Mouse (Mus musculus) 3134 (cell line): ENCODE results near the gene Tbcc.
A peak's percentile ranks its signal among the peaks of the same experiment; 100 is the strongest.

ENCODE experiments used
- DNase-seq: peaks from one replicate; pipeline ENCODE4 v3.0.0-alpha.2; 2011; ENCODE audit warnings: low spot score; ENCODE audit not compliant: insufficient read length; ENCODE audit errors: extremely low read depth

Tbcc gene

DNA sequence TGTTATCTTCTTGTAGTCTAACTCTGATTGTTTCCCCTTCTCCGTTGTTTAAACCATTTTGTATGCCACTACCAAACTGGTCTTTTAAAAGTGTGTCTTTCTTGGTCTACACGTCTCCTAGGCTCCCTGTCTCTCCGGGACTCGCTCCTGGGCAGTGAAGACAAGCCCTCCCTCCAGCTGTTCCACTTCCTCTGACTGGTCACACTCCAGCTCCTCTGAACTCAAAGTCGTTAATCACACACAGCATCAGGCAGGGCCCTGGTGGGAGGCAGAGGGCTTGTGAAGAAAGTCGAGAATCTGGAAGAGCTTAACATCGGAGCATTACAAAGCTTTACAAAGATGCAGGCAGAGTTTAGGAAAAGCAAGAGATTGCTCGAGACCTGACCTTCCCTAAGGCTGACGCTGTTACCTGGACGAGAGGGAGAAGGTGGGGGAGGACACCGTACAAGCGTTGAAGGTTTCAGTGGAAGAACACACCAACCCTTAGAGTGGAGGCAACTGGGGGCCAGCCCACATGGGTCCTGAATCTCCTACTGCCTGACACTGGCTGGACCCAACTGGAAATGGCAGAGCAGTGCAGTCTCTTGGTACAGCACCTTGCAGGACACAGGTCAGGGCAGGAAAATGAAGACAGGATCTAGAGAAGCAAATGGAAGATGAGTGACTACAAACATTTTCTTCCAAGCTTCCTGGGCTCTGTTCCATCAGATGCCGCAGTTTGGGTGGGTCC is 6.9 kb downstream of the Tbcc start:
- no peak for DNase-seq

DNA sequence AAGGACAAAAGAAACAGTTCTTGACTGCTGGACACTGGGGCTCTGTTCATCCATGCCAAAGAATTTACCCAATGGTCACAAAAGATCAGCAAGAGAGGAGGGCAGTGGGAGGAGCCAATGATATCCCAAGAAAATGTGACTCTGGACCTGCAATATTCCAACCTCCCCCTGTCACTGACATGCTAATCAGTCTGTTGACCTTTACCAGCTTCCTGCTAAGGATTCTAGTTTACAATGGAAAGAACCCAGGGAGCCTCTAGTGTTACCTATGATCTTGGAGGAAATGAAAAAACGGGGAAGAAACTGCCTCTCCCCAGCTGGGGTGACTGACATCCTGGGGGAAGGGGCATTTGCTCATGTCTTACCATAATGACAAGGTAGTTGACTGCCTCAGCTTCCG is 10.5 kb downstream of the Tbcc start:
- DNase-seq = no peak

DNA sequence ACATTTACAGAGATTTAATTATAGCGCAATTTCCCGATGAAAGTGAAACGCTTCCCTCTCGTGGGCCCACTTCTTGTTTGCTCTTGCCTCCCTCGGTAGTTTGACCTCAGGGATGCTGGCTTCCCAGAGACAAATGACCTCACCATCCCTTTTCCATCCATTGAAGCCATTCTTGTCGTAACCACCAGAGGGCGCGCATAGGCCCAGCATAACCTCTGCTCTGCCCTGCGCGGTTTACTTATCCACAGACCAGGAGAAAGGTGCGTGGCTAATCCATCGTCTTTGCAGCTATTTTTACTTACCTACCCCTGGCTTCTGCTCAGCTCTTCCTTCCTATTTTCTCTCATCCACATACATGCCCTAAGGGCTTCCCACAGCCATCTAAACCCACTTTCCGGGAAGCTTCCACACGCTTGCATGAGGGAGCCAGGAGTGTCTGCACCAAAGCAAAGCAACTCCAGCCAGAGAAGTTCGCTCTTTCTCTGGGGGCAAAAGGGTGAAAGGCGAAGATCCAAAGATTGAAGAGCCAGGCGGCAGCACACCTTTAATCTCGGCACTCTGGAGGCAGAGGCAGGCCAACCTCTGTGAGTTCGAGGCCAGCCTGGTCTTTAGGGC is 13.5 kb downstream of the Tbcc start:
- DNase-seq = peak; percentile 36

DNA sequence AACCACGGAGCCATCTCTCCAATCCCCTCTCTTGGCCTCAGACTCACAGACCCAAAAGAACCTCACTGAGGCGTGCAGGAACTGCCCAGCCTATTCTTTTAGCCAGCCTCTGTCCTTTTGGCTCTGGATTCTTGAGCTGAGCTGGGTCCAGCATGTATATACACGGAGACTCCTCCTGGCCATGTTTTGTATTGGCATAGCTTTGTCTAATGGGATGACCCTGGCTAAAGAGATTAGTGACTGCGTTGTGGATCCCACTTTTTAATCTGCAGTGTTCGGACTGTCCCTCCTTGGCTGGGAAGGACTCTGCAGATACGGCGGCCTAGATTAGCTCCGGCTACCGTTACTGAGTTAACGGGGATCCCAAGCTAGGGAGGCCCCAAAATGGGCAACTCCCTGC is 19.7 kb downstream of the Tbcc start, which contains the start of gene Prph2:
Prph2 (plus strand) TSS at position 274 of the 400 bp plus-strand sequence.
- DNase-seq = no peak

DNA sequence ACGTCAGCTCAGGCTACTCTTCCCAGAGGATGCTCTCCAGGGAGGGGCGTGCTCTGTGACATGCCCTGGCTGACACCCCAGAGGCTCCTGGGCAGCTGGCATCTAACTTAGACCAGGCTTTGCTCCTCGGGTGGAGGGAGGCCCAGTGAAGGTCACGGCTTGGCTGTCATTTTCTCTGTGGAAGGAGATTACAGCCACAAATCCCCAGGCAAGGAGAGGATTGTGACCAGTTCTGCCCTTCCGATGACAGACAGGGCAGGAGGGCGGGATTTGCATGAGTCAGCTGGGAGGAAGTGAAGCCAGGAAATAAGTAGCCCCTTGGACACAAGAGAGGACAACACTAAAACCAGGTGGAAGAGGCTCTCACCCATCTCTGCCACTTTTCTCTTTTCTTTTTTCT is 21.8 kb downstream of the Tbcc start:
- no peak for DNase-seq

DNA sequence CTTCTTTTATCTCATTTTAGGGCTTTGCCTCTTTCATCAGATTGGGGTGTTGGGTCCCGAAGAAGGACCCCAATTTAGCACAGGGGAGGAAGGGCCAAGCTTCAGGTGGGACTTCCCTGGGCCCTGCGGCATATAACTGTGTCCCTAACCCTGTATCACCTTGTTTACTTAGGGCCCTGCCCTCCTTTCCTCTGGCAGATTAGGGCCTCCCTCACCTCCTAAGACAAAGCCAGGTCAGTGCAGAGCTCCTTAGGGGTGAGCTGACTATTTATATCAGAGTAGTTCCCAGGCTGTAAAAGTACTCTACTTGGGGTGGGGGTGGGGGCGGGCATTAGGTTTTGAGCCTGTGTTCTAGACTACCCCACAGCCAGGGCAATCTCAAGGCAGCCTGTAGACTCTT is 24.6 kb downstream of the Tbcc start:
- no peak for DNase-seq

DNA sequence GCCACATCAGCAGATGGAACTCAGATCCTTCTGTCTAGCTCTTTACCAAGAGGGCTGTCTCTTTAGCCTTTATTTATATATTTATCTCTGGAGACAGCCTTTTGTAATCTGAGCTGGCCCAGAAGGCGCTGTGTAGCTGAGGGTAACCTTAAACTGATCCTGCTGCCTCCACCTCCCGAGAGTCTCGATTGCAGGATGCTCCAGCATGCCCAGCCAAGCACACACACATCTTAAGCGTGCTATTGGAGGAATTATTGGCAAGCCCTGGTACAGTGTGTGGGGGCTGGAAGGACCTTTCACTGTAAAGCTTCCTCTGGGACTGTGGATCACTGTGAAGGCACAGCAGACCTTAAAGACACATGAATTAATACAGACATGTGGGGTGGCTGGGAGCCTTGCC is 28.5 kb downstream of the Tbcc start:
- DNase-seq = no peak

DNA sequence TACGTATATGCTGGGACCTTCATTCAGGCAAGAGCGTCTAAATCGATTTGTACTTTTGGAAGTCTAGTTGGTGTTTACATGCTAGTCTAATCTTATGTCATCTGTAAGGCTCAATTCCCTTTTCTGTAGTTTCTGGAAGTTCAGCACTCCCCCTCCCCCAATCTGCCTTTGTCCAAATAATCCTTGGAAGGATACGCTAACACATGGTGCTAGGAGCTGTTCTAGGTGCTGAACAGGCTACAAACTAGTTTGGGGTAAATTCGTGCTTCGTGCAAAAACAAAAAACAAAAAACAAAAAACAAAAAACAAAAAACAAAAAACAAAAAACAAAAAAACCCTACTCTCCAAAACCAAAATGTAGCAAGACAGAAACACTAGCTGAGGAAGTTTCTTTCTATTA is 30.4 kb downstream of the Tbcc start:
- DNase-seq = no peak

DNA sequence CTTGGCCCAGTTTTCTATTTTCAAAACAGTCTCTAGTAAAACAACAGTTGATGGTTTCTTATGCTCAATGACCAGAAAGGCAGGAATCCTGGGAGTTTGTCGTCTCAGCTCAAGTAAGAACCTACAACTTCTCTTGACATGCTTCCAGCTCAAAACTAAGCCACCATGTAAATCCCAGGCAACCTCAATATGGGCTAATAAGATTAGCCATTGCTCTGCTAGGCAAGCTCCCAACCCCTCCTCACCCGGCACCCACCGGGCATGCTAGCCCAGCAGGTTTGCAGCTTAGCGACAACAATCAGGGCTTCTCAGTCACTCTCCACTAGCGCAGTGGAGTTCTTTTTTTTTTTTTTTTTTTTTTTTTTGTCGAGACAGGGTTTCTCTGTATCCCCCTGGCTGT is 35.7 kb downstream of the Tbcc start:
- no peak for DNase-seq

DNA sequence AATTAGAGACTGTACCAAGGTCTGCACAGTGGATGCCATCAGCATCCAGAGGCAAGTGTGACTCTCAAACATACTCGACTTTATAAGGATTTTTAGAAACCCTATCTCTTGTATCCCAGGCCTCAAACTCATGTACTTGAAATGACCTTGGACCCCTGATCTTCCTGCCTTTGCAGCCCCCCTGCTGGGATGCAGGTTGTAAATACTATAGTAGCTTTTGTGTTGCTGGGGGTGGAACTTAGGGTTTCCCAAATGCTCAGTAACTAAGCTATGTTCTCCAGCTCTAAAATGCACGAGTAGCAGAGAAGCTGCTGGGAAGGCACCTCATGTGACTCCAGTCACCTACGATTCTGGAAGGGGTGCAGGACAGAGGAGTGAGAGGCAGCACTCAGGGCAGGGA is 36.5 kb downstream of the Tbcc start:
- DNase-seq = no peak

DNA sequence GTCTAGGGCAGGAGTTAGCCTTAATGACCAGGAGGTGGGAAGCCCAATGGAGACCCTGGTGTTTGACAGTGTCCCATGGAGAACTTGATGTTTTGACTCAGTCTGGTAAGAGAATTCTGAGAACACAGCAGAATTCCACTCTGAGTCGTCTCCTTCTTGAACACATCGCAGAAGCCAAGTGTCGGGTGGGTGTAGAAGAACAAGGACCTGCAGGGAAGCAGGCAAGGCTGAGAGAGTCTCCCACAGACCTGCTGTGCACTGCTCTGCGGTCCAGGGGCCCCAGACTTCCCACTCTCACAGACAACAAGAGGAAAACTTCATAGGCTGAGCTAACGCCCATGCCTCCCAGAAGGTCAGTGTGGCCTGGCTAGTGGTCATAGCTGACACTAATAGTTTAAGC is 37.3 kb downstream of the Tbcc start:
- DNase-seq = no peak

DNA sequence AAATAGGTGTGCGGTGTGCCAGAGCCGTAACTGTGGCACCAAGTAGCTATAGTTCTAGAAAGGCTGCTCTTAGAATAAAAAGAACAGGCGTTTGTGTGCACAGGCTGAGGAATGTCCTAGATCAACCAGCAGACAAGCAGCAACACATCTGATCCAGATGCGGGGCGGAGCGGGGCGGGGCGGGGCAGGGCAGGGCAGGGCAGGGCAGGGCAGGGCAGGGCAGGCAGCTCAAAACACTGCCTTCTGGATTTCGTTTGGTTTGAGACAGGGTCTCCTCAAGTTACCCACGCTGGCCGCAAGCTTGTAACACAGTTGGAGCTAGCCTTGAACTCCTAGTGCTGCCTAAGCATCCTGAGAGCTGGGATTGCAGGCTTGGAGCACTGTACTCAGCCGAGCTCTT is 38.8 kb downstream of the Tbcc start:
- no peak for DNase-seq

DNA sequence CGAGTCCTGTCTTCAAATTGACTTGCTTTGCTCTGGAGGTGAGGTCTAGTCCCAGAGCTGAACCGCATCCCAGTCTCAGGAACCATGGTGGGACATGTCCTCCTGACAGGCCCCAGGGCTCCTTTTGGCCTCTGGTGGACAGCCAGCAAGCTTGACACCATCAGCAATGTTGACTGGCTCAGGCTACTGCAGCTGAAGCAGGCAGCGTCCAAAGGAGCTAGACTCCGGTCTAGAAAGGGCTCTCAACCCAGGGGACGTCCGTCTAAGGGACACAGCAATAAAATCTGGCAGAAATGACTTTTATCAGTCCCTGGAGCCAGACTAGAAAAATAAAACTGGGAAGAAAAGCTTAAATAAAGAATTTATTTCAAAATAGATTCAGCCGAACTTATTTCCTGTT is 39.4 kb downstream of the Tbcc start:
- no peak for DNase-seq

DNA sequence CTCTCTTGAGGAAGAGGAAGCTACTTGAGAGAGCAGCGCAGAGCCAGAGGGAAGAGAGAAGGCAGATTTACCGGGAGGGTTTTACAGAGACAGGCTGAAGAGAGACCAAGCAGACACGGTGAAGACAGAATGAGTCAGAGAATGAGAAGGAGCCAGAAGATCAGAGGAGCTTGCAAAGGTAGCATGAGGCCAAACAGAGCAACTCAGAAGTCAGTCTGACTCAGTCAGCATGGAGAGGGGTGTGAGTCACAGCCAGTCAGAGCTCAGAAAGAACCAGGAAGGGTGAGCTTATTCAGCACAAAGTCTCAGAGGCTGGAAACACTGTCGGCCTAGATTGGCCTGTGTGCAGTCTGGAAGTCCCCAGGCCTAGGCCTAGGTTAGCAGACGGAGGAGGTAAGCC is 42.5 kb downstream of the Tbcc start:
- DNase-seq = peak; percentile 76

DNA sequence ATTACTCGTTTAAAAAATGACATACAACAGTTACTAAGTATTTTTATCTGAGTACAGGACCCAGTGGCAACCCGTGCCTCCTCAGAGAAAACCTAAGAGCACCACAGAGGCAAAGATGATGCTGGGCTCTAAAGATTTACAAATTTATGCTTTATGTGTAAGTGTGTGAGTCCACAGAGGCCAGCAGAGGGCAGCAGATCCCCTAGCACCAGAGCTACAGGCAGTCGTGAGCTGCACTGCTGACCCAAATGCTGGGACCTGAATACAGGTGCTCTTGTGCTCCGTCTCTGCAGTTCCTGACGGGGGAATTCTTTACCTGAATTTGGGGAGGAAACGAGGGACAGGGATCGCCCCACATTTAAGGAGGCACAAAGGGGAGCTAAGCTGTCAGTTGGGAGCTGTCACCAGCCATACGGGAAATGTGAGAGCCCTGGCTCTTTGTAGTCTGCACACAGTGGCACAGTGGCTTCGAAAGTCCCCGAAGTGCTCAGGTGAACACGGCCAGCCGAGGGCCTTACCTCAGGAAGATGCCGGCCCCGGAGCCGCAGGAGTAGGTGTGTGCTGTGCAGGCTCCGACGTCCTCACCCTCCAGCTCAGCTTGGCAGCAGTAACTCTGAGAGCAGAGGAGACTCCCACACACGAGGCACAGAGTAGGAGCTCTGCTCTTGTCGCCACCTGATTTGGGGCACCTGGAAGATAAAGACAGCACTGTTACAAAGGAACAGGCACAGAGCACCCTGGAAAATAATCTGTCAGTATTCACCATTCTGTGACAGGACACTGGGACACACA is 43.3 kb downstream of the Tbcc start:
- peak; percentile 35 for DNase-seq

DNA sequence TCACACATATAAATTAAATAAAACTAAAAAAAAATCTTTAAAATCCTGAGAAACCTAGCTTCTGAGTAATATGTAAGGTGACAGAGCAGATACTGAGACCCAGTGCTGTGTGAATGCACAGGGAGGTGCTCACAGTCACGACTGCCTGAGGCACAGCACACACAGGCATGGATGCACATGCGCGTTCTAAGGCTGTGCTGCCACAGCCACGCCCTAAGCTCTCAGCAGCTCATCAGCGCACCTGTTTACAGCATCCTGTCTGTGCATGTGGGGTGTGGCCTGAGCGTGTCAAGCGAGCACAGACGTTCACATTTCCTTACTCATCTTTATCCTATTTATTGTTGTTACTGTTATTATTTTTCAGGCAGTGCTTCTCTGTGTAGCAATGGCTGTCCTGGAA is 50.0 kb downstream of the Tbcc start:
- no peak for DNase-seq
